Mouse (Mus musculus): ENCODE results near the gene Ttyh1.

The Ttyh1 gene

DNA sequence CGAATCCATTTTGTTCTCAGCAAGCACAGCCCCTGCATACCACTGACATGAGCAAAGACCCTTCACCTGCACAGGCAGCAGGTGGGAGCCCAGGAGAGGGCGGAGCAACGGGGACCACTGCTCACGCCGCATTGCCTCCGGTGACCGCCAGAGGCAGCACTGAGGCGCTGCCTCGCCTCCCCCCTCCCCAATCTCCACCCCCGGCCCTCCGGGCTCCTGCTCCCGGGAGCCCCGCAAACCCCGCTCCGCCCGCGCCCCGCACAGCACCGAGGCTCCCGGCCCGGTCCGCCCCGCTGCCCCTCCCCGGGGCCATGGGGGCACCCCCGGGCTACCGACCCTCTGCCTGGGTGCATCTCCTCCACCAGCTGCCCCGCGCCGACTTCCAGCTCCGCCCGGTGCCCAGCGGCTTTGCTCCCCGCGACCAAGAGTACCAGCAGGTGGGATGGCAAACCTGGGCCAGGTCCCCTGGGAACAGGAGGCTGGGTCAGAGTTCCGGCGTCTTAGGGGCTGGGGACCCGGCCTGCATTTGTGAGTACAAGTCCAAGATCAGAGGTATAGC, at the start of gene Ttyh1:
Gene Ttyh1 (plus strand): TSS at position 65 of the 559 bp plus-strand sequence.
- no peak for DNase-seq (ENCODE audit: low read depth, low spot score)

DNA sequence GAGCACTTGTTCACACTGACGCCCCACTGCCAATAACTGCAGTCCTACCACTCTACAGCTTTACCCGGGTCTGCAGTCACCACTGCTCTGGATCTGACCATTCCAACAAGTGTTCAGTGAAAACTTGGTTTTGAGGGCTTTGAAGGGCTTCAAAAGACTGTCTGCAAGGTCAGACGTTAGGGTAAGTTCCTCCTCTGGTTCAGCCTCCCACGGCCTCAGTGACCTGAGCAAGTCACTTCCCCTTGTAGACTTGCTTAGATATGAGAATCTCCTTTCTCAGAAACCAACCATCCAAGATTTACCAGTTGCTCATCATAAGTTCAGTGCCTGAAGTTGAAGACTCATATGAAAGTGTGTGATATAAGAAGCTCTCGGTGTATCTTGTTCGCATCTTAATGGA, 48.1 kb upstream of the Ttyh1 start:
- DNase-seq (ENCODE audit: low read depth, low spot score): no peak

DNA sequence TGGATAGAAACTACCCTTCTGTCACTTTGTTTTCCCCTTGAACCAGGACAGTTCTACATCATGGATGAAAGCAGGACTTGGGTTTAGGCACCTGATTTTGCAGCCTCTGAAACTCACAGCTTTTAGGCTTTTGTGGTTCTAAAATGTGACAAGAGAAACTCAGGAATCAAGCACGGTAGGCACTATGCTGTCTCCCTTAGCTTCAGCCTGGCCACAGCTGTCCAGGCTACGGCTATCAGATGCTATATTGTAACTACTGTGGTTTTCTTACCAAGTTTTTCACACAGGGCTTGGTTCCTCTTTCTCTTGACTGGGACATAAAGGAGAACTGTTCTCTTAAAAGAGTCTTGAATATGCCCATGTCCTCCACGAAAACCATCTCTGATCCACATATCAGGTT, 46.1 kb upstream of the Ttyh1 start:
- DNase-seq (ENCODE audit: low read depth, low spot score): no peak

DNA sequence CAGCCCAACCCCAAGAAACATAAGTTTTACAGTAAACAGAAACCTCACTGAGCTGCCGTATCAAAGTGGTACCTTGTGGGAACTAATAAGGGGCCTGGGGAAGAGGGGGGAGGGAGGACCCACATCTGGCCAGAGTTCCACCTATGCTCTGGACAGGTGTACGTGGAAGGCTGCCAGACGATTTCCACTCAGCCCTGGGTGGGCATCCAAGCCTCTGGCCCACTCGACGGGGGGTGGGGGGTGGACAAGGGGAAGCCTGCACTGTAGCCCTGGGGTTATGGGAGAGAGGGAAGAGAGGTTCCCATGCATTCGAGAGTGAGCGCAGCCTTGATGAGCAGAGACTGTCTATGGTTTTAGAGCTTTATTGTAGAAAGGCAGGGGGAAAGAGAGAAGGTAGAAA, 39.7 kb upstream of the Ttyh1 start:
- no peak for DNase-seq (ENCODE audit: low read depth, low spot score)

DNA sequence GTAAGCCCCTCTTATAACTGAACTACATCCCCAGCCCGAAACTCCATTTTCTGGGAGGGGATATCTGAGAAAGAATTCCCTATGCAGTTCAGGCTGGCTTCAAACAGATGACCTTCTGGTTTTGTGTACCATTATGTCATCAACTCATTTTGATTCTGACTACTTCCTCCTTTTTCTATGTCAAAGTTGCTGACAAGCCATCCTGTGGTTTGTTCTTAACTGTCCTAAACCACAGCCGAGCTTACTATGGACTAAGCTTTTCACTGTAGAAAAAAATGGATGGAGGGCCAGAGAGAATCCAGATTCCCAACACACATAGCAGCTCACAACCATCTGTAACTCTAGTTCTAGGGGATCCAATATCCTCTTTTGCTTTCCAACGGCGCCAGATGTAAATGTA, 38.7 kb upstream of the Ttyh1 start:
- DNase-seq (ENCODE audit: low read depth, low spot score): no peak

DNA sequence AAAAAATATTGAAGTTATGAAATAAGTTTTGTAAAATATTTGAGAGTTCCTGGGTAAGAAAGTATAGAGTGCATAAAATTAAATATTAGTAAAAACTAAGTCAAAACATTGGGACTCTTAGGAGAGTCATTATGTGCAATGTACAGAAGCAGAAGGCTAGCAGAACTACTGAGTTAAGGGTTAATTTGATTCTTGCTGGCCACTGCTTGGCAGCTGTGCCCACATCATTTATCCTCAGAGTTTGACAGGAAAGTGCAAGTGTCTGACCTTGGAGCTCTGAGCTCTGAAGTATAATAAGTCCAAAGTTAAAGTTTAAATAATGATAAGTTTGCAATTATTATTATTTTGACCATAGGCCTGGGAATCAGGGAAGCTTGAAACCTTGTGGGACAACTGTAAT, 37.5 kb upstream of the Ttyh1 start:
- no peak for DNase-seq (ENCODE audit: low read depth, low spot score)

GRCm38 (mm10) chr7:4082804-4083203, 36.4 kb upstream of the Ttyh1 start:
- peak; percentile 54 for DNase-seq (ENCODE audit: low read depth, low spot score)

- DNase-seq (ENCODE audit: low read depth, low spot score): no peak
These were observed 35.0 kb upstream of the Ttyh1 start for GRCm38 (mm10) chr7:4084161-4084560.

GRCm38 (mm10) chr7:4085562-4085961, 33.6 kb upstream of the Ttyh1 start:
- no peak for DNase-seq (ENCODE audit: low read depth, low spot score)

DNA sequence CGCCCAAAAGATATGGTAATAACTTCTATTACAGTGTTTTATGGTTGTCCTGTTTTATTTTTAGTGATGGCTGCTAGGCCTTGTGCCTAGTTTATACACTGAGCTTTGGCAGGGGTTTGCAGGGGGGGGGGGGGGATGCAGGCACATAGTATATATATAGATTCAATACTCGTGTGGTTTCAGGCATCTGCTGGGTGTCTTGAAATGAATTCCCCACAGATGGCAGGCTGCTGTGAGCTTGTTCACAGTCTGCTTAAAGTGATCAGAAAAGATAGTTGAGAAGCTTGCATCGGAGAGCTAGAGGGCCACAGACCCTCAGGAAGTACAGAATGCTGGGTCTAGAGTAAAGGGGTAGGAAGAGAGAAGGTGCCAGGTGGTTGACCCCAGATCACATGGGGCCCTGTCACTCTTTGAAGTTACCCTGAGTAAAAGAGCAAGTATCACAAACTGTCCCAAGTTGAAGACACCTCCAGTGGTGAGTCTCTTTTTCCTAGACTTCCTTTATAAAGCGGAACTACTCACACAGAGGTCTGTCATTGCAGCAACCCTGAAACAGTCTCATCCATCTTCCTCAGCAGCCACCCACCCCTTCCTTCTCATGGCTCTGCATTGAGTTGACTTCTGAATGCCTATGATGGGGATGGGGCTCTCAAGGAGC, 31.8 kb upstream of the Ttyh1 start:
- DNase-seq (ENCODE audit: low read depth, low spot score): no peak

- DNase-seq (ENCODE audit: low read depth, low spot score): no peak
These were observed 31.2 kb upstream of the Ttyh1 start for GRCm38 (mm10) chr7:4087896-4088480.

GRCm38 (mm10) chr7:4088679-4089078, 30.5 kb upstream of the Ttyh1 start:
- DNase-seq (ENCODE audit: low read depth, low spot score): no peak

- DNase-seq (ENCODE audit: low read depth, low spot score): no peak
These were observed 28.0 kb upstream of the Ttyh1 start for GRCm38 (mm10) chr7:4091170-4091569.

DNA sequence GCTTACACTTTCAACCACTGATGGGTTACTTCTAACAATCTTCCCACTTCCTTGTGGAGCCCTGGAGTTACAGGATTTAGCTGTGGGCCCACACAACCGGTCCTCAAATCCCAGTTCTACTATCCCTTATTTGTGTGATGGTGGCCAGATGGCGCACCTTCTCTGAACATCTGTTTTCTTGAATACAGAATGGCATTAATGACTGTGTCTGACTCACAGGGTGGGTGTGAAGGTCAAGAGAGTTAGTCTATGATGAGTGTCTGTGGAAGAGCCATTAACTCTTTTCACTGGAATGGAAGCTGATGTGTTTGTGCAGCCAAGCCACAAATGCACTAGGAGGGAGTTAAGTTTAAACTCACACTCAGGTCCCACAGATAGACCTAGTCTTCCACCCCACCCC, 20.9 kb upstream of the Ttyh1 start:
- DNase-seq (ENCODE audit: low read depth, low spot score): peak; percentile 62

DNA sequence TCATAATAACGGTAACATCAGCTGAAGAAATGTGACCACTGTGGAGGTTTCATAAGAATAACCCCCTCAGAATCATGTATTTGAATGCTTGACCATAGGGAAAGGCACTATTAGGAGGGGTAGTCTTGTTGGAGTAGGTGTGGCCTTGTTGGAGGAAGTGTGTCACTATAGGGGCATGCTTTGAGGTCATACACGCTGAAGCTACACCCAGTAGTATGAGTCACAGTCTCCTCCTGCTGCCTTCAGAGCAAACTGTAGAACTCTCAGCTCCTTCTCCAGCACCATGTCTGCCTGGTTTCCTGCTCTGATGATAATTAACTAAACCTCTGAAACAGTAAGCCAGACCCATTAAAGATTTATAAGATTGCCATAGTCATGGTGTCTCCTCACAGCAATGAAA, 20.4 kb upstream of the Ttyh1 start:
- peak; percentile 77 for DNase-seq (ENCODE audit: low read depth, low spot score)

- DNase-seq (ENCODE audit: low read depth, low spot score): no peak
These were observed 18.1 kb upstream of the Ttyh1 start for GRCm38 (mm10) chr7:4101144-4101543.

DNA sequence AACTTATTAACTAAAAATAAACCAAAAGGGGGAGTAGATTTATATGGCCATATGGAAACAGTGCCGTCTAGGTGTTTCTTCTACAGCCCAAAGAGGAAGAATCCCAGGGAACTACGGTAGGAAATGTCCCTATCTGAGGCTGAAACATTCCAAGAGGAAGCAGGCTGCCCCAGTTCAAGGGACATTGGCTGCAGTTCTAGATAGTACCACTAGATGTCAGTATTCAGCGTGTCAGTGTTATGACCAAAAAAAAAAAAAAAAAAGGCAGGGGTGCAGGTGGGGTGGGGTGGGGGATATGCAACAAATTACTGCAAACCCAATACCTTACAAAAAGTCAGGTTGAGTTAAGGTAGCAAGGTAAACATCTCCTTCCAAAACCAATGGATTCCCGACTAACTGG, 15.8 kb upstream of the Ttyh1 start:
- DNase-seq (ENCODE audit: low read depth, low spot score): peak; percentile 74

DNA sequence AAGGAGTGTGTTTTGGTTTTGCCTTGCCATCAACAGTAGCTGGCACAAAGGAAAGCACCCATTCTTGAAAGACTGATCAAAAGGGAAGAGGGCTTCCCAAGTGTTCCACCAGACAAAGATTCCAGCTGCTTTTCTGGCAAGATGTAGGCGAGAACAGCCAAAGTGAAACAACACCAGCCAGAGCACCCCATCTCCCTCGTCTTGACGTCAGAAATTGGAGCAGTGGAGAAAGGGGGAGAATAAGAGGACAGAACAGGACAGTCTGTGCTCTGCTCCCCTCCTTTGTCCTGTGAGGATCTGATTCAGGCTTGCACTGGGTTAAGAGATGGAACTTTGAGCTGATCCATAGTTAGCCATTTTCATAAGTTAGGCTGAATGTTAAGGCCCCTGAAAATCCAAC, 7.4 kb upstream of the Ttyh1 start:
- DNase-seq (ENCODE audit: low read depth, low spot score): no peak

DNA sequence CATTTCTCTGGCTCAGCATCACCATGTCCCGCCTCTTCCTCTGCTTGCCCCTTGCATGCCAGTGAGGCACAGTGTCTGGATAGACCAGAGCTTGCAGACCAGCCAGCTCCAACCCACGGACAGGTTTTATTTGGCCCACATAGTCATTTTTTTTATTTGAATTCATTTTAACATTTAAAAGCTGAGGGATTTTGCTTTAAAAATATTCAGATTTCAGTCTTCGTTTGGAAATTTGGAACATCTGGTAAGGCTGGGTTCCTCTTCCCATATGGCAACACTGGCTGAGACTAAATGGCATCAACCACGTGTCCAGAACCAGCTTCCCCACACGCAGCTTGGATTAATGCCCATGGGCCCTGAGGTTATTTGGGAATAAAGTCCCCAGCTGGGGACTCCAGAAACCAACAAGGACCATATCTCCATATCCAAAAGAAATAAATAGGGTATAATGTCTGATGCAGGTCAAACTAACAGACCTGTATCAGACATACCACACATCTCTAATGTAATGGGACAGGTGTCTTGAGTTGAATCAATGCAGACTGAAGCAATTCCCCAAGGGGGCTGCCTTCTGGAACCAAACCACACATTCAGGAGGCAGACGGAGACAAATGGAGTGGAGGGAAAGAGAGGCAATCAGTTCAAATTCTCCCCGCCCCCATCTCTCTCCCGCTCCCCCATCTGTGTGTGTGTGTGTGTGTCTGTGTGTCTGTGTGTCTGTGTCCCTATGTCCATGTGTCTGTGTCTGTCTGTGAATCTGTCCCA, 2.0 kb upstream of the Ttyh1 start:
- no peak for DNase-seq (ENCODE audit: low read depth, low spot score)

- DNase-seq (ENCODE audit: low read depth, low spot score): no peak
These were observed 1.0 kb downstream of the Ttyh1 start for GRCm38 (mm10) chr7:4119976-4120921.

DNA sequence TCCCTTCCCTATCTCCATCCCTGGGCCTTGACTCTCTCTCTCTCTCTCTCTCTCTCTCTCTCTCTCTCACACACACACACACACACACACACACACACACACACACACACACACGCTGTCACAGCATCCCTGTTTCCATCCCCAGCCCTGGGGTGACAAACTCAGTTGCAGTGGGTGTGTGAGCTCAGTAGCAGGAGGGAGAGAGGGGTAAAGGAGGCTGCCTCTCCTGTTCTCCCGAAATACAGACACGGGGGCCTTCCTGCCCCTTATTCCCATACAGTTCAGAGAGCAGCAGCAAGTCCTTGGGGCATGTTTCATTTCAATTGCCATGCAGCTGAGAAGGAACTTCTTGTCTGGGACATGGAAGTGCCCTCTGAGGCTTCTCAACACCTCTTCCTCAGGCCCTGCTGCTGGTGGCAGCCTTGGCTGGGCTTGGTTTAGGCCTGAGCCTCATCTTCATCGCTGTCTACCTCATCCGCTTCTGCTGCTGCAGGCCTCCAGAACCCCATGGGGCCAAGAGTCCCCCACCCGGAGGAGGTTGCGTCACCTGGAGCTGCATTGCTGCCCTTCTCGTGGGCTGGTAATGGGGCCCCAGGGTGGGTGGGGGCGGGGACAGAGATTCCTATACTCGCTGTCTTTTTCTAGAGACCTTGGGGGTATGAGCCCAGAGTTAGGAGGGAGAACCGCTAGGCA, 3.0 kb downstream of the Ttyh1 start:
- no peak for DNase-seq (ENCODE audit: low read depth, low spot score)

All from 3T3-L1 (cell line).